Mouse (Mus musculus): Measurements from ENCODE around the gene Fam193a.

- TF ChIP-seq POLR2A (IDR thresholded peaks at IDR 0.05; ENCODE audit: low read depth, low read length) (no peak), CTCF (IDR thresholded peaks at IDR 0.05; ENCODE audit: extremely low read depth, insufficient read depth, insufficient read length, insufficient replicate concordance) (no peak)
These were observed 17.6 kb upstream of the Fam193a start for GRCm38 (mm10) chr5:34352084-34352631.

All from spleen, adult 2 months (tissue).